Comparison of ENCODE assay signal across 22 mouse cellular contexts in genomic region chr14:14086711-14087263, GRCm38 (mm10).
"Had no signal": no experiment of that assay in that cellular context is flagged by ENCODE, and none has a peak within 500 bp of the region (broad histone marks: within the 10 kb centered on the region; RNA-seq: fewer than 3 reads in every experiment).

No protein-coding gene starts in this region.

- H3K4me3 ChIP-seq: heart, embryonic 10.5 days; heart, embryonic 12.5 days; hindbrain, embryonic 13.5 days; hindbrain, embryonic 15.5 days; intestine, embryonic 15.5 days; layer of hippocampus, adult 2 months; left cerebral cortex, adult 2 months; limb, embryonic 10.5 days; limb, embryonic 12.5 days; liver, embryonic 13.5 days had no signal

- H3K27me3 ChIP-seq: heart, embryonic 12.5 days; hindbrain, embryonic 13.5 days; hindbrain, embryonic 15.5 days; intestine, embryonic 15.5 days; limb, embryonic 12.5 days; liver, embryonic 13.5 days had no signal

- ATAC-seq: hindbrain, postnatal 0 days; intestine, embryonic 15.5 days; intestine, postnatal 0 days had no signal

- H3K9me3 ChIP-seq: heart, embryonic 10.5 days; heart, embryonic 12.5 days; hindbrain, embryonic 13.5 days; hindbrain, embryonic 15.5 days; intestine, embryonic 15.5 days; limb, embryonic 10.5 days; limb, embryonic 12.5 days; liver, embryonic 13.5 days had no signal

- DNase-seq: gastrocnemius, postnatal 14 days; gastrocnemius, postnatal 36 days; heart, adult 18-20 months; heart, postnatal 10 days; kidney, adult 18-20 months; kidney, adult 8-10 months; kidney, postnatal 10 days; kidney, postnatal 25 days; kidney, postnatal 4 days; liver; liver, embryonic 13.5 days had no signal

- H3K4me1 ChIP-seq: hindbrain, embryonic 13.5 days; hindbrain, embryonic 15.5 days; intestine, embryonic 15.5 days; limb, embryonic 10.5 days; limb, embryonic 12.5 days had no signal

- H3K27ac ChIP-seq: heart, embryonic 10.5 days; hindbrain, embryonic 13.5 days; hindbrain, embryonic 15.5 days; hindbrain, postnatal 0 days; intestine, embryonic 15.5 days; layer of hippocampus, adult 2 months; left cerebral cortex, adult 2 months; limb, embryonic 10.5 days; limb, embryonic 12.5 days had no signal

- H3K9ac ChIP-seq: heart, embryonic 12.5 days; hindbrain, embryonic 13.5 days; hindbrain, embryonic 15.5 days; intestine, embryonic 15.5 days; limb, embryonic 12.5 days; liver, embryonic 13.5 days had no signal
